10 mouse cellular contexts compared by ENCODE assay signal in the genomic region with DNA sequence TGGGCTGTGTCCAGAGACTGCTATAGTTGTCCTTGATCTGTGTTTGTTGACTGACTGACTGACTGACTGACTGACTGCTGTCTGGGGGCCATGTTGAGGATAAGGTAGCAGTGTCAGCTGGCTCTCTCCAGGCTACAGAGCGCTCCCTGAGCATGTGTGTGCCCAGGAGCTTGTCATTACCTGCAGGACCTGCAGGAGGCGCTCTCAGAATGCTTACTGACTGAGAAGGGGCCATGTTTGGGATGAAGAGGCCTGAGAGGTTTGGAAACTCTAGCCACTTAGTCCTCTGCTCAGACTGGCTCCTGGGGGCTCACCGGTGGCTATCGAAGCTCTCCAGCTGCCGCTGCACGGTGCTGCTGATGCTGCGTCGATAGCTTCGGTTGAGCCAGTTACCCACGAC. TPM values are rescaled to one million over a fixed set of nuclear protein-coding genes. Genes with fewer than 3 reads are reported as not detected.
DNase-seq lines count a peak whose midpoint lies in the region; ATAC-seq lines count a peak whose summit lies in the region.
"Had no signal": no experiment of that assay in that cellular context is flagged by ENCODE, and none has a peak within 500 bp of the region (broad histone marks: within the 10 kb centered on the region; RNA-seq: fewer than 3 reads in every experiment).

No protein-coding gene starts in this region.

- no peak overlapping the region for H3K4me2 ChIP-seq in hindbrain, embryonic 16.5 days (ENCODE audit: low read length)
- no peak overlapping the region for H3K4me2 ChIP-seq in hindbrain, embryonic 14.5 days (replicated peaks)
- H3K4me2 ChIP-seq: neural tube, embryonic 12.5 days had no signal

- no peak overlapping the region for H3K27ac ChIP-seq in hindbrain, embryonic 10.5 days
- H3K27ac ChIP-seq in hindbrain, embryonic 16.5 days (ENCODE audit: low read depth, low read length) = no peak overlapping the region
- H3K27ac ChIP-seq in hindbrain, embryonic 14.5 days = no peak overlapping the region
- H3K27ac ChIP-seq: neural tube, embryonic 12.5 days had no signal

- H3K9ac ChIP-seq in hindbrain, embryonic 16.5 days (ENCODE audit: low read depth, low read length) = no peak overlapping the region
- H3K9ac ChIP-seq in hindbrain, embryonic 14.5 days = no peak overlapping the region
- H3K9ac ChIP-seq: neural tube, embryonic 12.5 days had no signal

- H3K36me3 ChIP-seq in hindbrain, embryonic 10.5 days = peaks cover 18% of the 10 kb centered on the region; the same call in 1 of the 2 replicates
- no peaks in the 10 kb centered on the region for H3K36me3 ChIP-seq in hindbrain, embryonic 16.5 days (ENCODE audit: control insufficient read depth, insufficient read depth, low read length)
- H3K36me3 ChIP-seq in hindbrain, embryonic 14.5 days (replicated peaks; ENCODE audit: control insufficient read depth, insufficient read depth) = no peaks in the 10 kb centered on the region
- H3K36me3 ChIP-seq: neural tube, embryonic 12.5 days had no signal

- intact Hi-C loops in left cerebral cortex, postnatal 14 days (cut with DNase I) = no loop called here

- WGBS in hindbrain, embryonic 10.5 days = 90% methylated on average over 10 of the region's 10 CpGs
- WGBS in hindbrain, embryonic 16.5 days = 91% methylated on average over 10 of the region's 10 CpGs
- WGBS in hindbrain, embryonic 14.5 days = 91% methylated on average over 10 of the region's 10 CpGs

- H3K27me3 ChIP-seq in hindbrain, embryonic 10.5 days (ENCODE audit: insufficient read depth, poor library complexity, severe bottlenecking) = no peaks in the 10 kb centered on the region
- H3K27me3 ChIP-seq in hindbrain, embryonic 16.5 days (replicated peaks; ENCODE audit: control insufficient read depth, insufficient read depth, low read length) = no peaks in the 10 kb centered on the region
- no peaks in the 10 kb centered on the region for H3K27me3 ChIP-seq in hindbrain, embryonic 14.5 days (ENCODE audit: control insufficient read depth, insufficient read depth, low read length)
- H3K27me3 ChIP-seq: neural tube, embryonic 12.5 days had no signal

- peaks cover 11% of the 10 kb centered on the region for H3K4me1 ChIP-seq in hindbrain, embryonic 10.5 days (replicated peaks)
- no peaks in the 10 kb centered on the region for H3K4me1 ChIP-seq in hindbrain, embryonic 16.5 days (ENCODE audit: control insufficient read depth, insufficient read depth, low read depth, low read length)
- no peaks in the 10 kb centered on the region for H3K4me1 ChIP-seq in hindbrain, embryonic 14.5 days (replicated peaks; ENCODE audit: control insufficient read depth, insufficient read depth, low read length)
- H3K4me1 ChIP-seq: neural tube, embryonic 12.5 days had no signal

- ATAC-seq in hindbrain, embryonic 16.5 days = no peak
- no peak for ATAC-seq in hindbrain, embryonic 14.5 days (ENCODE audit: low FRiP score)

- H3K9me3 ChIP-seq in hindbrain, embryonic 10.5 days = no peaks in the 10 kb centered on the region
- no peaks in the 10 kb centered on the region for H3K9me3 ChIP-seq in hindbrain, embryonic 16.5 days (ENCODE audit: control insufficient read depth, low read length)
- H3K9me3 ChIP-seq in hindbrain, embryonic 14.5 days (ENCODE audit: control insufficient read depth, low read length) = no peaks in the 10 kb centered on the region
- H3K9me3 ChIP-seq: neural tube, embryonic 12.5 days had no signal

- peak; percentile 29 for DNase-seq in hindbrain, embryonic 10.5 days (ENCODE audit: low spot score)
- peak; percentile 72 to 74 for DNase-seq in B cell, adult 2 months
- peak; percentile 90 for DNase-seq in R1 (ENCODE audit: low read depth, low spot score)
- peak; percentile 74 for DNase-seq in lung, postnatal 10 days
- DNase-seq in hindbrain, embryonic 14.5 days (ENCODE audit: low spot score) = no peak
- no peak for DNase-seq in adipocyte (ENCODE audit: low spot score)
- DNase-seq in left cerebral cortex, postnatal 14 days (ENCODE audit: low spot score in 2 of 2) = no peak
- DNase-seq: layer of hippocampus, adult 9-11 months had no signal

- H3K4me3 ChIP-seq in hindbrain, embryonic 10.5 days = no peak overlapping the region
- no peak overlapping the region for H3K4me3 ChIP-seq in hindbrain, embryonic 16.5 days (ENCODE audit: low read length)
- no peak overlapping the region for H3K4me3 ChIP-seq in hindbrain, embryonic 14.5 days (replicated peaks; ENCODE audit: low read length)
- H3K4me3 ChIP-seq: neural tube, embryonic 12.5 days had no signal

RNA-seq across cellular contexts. Expression of gene Aanat, which starts 17.1 kb away (rescaled TPM):
- not detected in 2 replicates for polyA plus RNA-seq in hindbrain, embryonic 10.5 days (2016; fragmentation: Nextera tagmentation; extraction: Ambion mirVana)
- polyA plus RNA-seq in hindbrain, embryonic 16.5 days (2015; fragmentation: Nextera tagmentation; extraction: Ambion mirVana) = 0.51 and 0.55 TPM in 2 replicates
- 0.15 TPM in 1 of 2 replicates, not detected in the other for polyA plus RNA-seq in hindbrain, embryonic 14.5 days (2014; fragmentation: Nextera tagmentation; extraction: Ambion mirVana)
- under 1 TPM; 0.34 to 0.35 TPM for total RNA-seq in left cerebral cortex, postnatal 14 days (2021)
- polyA plus RNA-seq: neural tube, embryonic 12.5 days had no signal

RNA-seq across cellular contexts. Expression of gene Ube2o, which starts 22.1 kb away (rescaled TPM):
- 8.9 and 10.8 TPM in 2 replicates for polyA plus RNA-seq in hindbrain, embryonic 10.5 days (2016; fragmentation: Nextera tagmentation; extraction: Ambion mirVana)
- polyA plus RNA-seq in hindbrain, embryonic 16.5 days (2015; fragmentation: Nextera tagmentation; extraction: Ambion mirVana) = 16.4 and 16.6 TPM in 2 replicates
- 27.5 and 28.5 TPM in 2 replicates for polyA plus RNA-seq in hindbrain, embryonic 14.5 days (2014; fragmentation: Nextera tagmentation; extraction: Ambion mirVana)
- 100 to 1,000 TPM; 134 to 139 TPM for total RNA-seq in left cerebral cortex, postnatal 14 days (2021)

RNA-seq across cellular contexts. Expression of gene Rhbdf2, which starts 23.5 kb away (rescaled TPM):
- polyA plus RNA-seq in hindbrain, embryonic 10.5 days (2016; fragmentation: Nextera tagmentation; extraction: Ambion mirVana) = 3.8 and 6.6 TPM in 2 replicates
- 1.7 and 2.1 TPM in 2 replicates for polyA plus RNA-seq in hindbrain, embryonic 16.5 days (2015; fragmentation: Nextera tagmentation; extraction: Ambion mirVana)
- 1.1 and 1.2 TPM in 2 replicates for polyA plus RNA-seq in hindbrain, embryonic 14.5 days (2014; fragmentation: Nextera tagmentation; extraction: Ambion mirVana)
- total RNA-seq in left cerebral cortex, postnatal 14 days (2021) = 1 to 10 TPM; 1.5 to 1.9 TPM

RNA-seq across cellular contexts. Expression of gene Prcd, which starts 50.0 kb away (rescaled TPM):
- polyA plus RNA-seq in hindbrain, embryonic 10.5 days (2016; fragmentation: Nextera tagmentation; extraction: Ambion mirVana) = 0.47 and 1.2 TPM in 2 replicates
- polyA plus RNA-seq in hindbrain, embryonic 16.5 days (2015; fragmentation: Nextera tagmentation; extraction: Ambion mirVana) = 3.1 and 4.2 TPM in 2 replicates
- polyA plus RNA-seq in hindbrain, embryonic 14.5 days (2014; fragmentation: Nextera tagmentation; extraction: Ambion mirVana) = 2.8 and 3.5 TPM in 2 replicates
- total RNA-seq in left cerebral cortex, postnatal 14 days (2021) = 1 to 10 TPM; 2.8 to 3.0 TPM

RNA-seq across cellular contexts. Expression of gene Cygb, which starts 50.8 kb away (rescaled TPM):
- 3.5 and 3.8 TPM in 2 replicates for polyA plus RNA-seq in hindbrain, embryonic 10.5 days (2016; fragmentation: Nextera tagmentation; extraction: Ambion mirVana)
- 34.4 and 37.4 TPM in 2 replicates for polyA plus RNA-seq in hindbrain, embryonic 16.5 days (2015; fragmentation: Nextera tagmentation; extraction: Ambion mirVana)
- 26.5 and 29.7 TPM in 2 replicates for polyA plus RNA-seq in hindbrain, embryonic 14.5 days (2014; fragmentation: Nextera tagmentation; extraction: Ambion mirVana)
- total RNA-seq in left cerebral cortex, postnatal 14 days (2021) = 10 to 100 TPM; 26.7 to 34.7 TPM

Comparison
In these comparisons a context has a peak if more than half of its experiments do, and no peak if none do; other contexts are left out.
1. DNase-seq: peak in hindbrain, embryonic 10.5 days (single experiment), B cell, adult 2 months (2 of 2), R1 (single experiment) and lung, postnatal 10 days (single experiment); none in hindbrain, embryonic 14.5 days (single experiment), adipocyte (single experiment) and left cerebral cortex, postnatal 14 days (0 of 2).